Mouse (Mus musculus) kidney, embryonic 15.5 days (tissue): ENCODE data around the gene Glp2r. TPM values are rescaled to one million over a fixed set of nuclear protein-coding genes. Genes with fewer than 3 reads are reported as not detected.

Source experiments
- ATAC-seq: fragments of 200-750 bp; cut with Nextera tagmentation; replicated peaks from 2 replicates; pipeline ENCODE4 v1.8.0; 2017; ENCODE audit warnings: moderate TSS enrichment; ENCODE audit not compliant: low FRiP score
- H3K27ac ChIP-seq: fragments of 300-500 bp; sonication (generic); 2 replicates; pipeline ENCODE4 v1.5.1; 2015; ENCODE audit warnings: mild to moderate bottlenecking, inconsistent platforms
- H3K27me3 ChIP-seq: fragments of 300-500 bp; sonication (generic); 2 replicates; pipeline ENCODE4 v1.6.1; 2015; ENCODE audit warnings: inconsistent platforms
- H3K36me3 ChIP-seq: fragments of 300-500 bp; sonication (generic); 2 replicates; pipeline ENCODE4 v1.6.1; 2015; ENCODE audit warnings: inconsistent platforms
- H3K4me1 ChIP-seq: fragments of 300-500 bp; sonication (generic); 2 replicates; pipeline ENCODE4 v1.6.1; 2015; ENCODE audit warnings: inconsistent platforms
- H3K4me2 ChIP-seq: fragments of 300-500 bp; sonication (generic); 2 replicates; pipeline ENCODE4 v1.6.1; 2015; ENCODE audit warnings: moderate library complexity, mild to moderate bottlenecking, inconsistent platforms
- H3K4me3 ChIP-seq: fragments of 300-500 bp; sonication (generic); replicated peaks from 2 replicates; pipeline ENCODE4 v1.5.1; 2015; ENCODE audit warnings: mild to moderate bottlenecking, inconsistent platforms
- H3K9ac ChIP-seq: fragments of 300-500 bp; sonication (generic); 2 replicates; pipeline ENCODE4 v1.6.1; 2015; ENCODE audit warnings: mild to moderate bottlenecking, inconsistent platforms
- H3K9me3 ChIP-seq: fragments of 300-500 bp; sonication (generic); replicated peaks from 2 replicates; pipeline ENCODE4 v1.6.1; 2016; ENCODE audit warnings: inconsistent platforms
- WGBS: fragments of 180-500 bp; shearing (Covaris S2); methylation state at CpG from one replicate; pipeline ENCODE4 v1.1.7; 2015; ENCODE audit warnings: mixed read lengths; 5-methylcytosine and 5-hydroxymethylcytosine counted together
- polyA plus RNA-seq: library from polyadenylated mRNA; unstranded; fragments of >200 nt; fragmentation: Nextera tagmentation; extraction: Ambion mirVana; gene quantifications from 2 replicates; pipeline ENCODE4 v1.2.1, GENCODE M21; 2015

The Glp2r gene
- polyA plus RNA-seq, 1 experiment from 2014 or later: 0.17 TPM

GRCm38 (mm10) chr11:67612158-67612839 lies 158.7 kb downstream of the Glp2r start:
- ATAC-seq: no peak
- H3K4me3 ChIP-seq: no peak overlapping the region
- H3K27ac ChIP-seq: no peak overlapping the region
- H3K9me3 ChIP-seq: no peaks in the 10 kb centered on the region
- 88% methylated on average over 9 of the region's 9 CpGs for WGBS
- H3K27me3 ChIP-seq: no peaks in the 10 kb centered on the region
- no peak overlapping the region for H3K4me2 ChIP-seq
- H3K4me1 ChIP-seq: 0 out of 2 replicates have a peak, but pooled peaks cover 4% of the 10 kb centered on the region
- no peaks in the 10 kb centered on the region for H3K36me3 ChIP-seq
- H3K9ac ChIP-seq: no peak overlapping the region

Other genes with a start within 250 kb of the Glp2r start
- not detected in 2 replicates for gene Rcvrn, start 75.8 kb downstream of the Glp2r start, polyA plus RNA-seq
- gene Gsg1l2, start 3.5 kb upstream of the Glp2r start, polyA plus RNA-seq: not detected in 2 replicates
- 0.87 and 2.1 TPM in 2 replicates for gene Dhrs7c, start 27.0 kb upstream of the Glp2r start, polyA plus RNA-seq
- 2.0 and 2.6 TPM in 2 replicates for gene Usp43, start 151.0 kb upstream of the Glp2r start, polyA plus RNA-seq
- gene Cfap52, start 194.5 kb upstream of the Glp2r start, polyA plus RNA-seq: 1.2 and 1.5 TPM in 2 replicates
- 51.1 and 52.4 TPM in 2 replicates for gene Stx8, start 195.0 kb upstream of the Glp2r start, polyA plus RNA-seq